Mouse (Mus musculus) Patski (cell line): ENCODE results near the gene Bcl11b. TPM values are rescaled to one million over a fixed set of nuclear protein-coding genes. Genes with fewer than 3 reads are reported as not detected.

Experiments used
- ATAC-seq: fragments of 100-300 bp; one replicate; pipeline ENCODE4 v1.8.0; 2021
- CTCF ChIA-PET: fragments of 350-600 bp; sonication (Branson Sonifier 250); formaldehyde crosslinking; loops from one replicate; lab custom pipeline; 2022; ENCODE audit warnings: inconsistent platforms; lab: Charles Lee
- POLR2A ChIA-PET: fragments of 350-600 bp; sonication (Branson Sonifier 250); formaldehyde crosslinking; loops from one replicate; lab custom pipeline; 2022; ENCODE audit warnings: antibody characterized with exemption, inconsistent platforms; lab: Charles Lee
- DNase-seq: peaks from one replicate; pipeline ENCODE4 v3.0.0-alpha.2; 2011; ENCODE audit warnings: low read depth, low spot score
- H3K27me3 ChIP-seq: fragments of 371-371 bp; one replicate; pipeline ENCODE4 v1.5.1; 2021
- CTCF ChIP-seq: fragments of 100-300 bp; IDR thresholded peaks from one replicate; pipeline ENCODE4 v1.5.1; 2021
- in situ Hi-C: fragments of 300-500 bp; cut with MboI; formaldehyde crosslinking; loops from 3 replicates; pipeline ENCODE4 v1.11.1; 2018; ENCODE audit warnings: low pct_unique_long_range_greater_than_20kb, mixed read lengths
- polyA plus RNA-seq: library from polyadenylated mRNA; unstranded; gene quantifications from one replicate; pipeline ENCODE4 v1.2.3, GENCODE M21; 2021

The Bcl11b gene
- polyA plus RNA-seq, 1 experiment from 2014 or later: 0.06 TPM

DNA sequence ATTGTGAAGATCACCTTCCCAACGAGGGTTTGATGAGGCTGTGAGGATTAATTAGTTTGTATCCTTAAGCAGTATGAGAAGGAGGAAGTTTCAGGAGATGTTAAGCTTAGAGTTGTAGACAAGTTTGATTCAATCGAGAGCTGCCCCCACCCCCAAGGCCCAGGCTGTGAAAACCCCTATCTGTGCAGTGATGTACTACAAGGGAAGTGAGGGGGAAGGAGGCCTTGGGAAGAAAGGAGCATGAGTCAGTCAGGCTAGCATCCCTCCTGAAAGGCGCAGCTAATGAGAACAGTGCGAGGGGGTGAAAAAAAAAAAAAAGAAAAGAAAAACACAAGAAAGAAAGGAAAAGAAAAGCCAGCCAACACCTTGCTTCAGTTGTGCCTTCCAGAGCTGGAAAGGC, 5.8 kb upstream of the Bcl11b start:
- ATAC-seq (no peak), DNase-seq (no peak)
- TF ChIP-seq CTCF: no peak
- ChIA-PET POLR2A (interaction anchor here (0.6 kb wide), 1 partner anchor 920 kb away, joined by 3 read pairs; no protein-coding TSS in a partner anchor), CTCF (no interaction called here)
- in situ Hi-C loops: no loop called here
- H3K27me3 ChIP-seq: peaks cover 28% of the 10 kb centered on the region

DNA sequence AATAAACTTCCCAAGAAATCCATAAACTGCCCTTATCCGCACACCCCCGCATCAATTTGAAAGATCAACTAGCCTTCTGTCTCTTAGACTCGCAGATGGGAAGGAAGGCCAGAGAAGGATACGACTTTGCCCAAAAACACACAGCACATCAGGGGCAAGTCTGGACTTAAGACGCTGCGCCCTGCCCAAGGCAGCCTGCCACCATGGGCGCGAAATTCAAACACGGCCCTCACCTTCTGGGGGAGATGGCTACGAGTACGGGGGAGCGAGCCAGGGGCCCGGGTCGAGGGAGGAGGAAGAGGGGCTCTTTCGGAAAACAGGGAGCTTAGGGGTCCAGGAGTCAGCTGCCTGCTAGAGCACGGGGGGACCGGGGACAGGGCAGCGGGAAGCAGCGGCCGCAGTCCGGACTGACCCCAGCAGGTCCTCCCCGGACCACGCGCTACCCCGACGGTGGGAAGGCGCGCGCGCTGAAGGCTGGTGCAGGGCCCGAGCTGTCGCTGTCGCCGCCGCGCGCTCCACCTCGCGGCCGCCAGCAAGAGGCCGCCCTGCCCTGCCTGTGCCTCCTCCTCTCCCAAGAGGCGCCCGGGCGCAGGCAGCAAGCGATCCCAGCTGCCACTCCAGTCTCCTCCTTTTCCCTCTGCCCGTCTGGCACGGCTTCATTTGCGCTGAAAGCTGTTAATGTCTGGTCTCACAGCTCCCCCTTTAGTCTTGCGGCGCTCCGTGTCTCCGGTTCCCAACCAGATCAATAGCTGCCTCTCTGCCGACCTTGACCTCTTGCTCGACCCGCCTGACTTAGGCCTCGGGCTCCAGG, 2.6 kb upstream of the Bcl11b start:
- H3K27me3 ChIP-seq: peaks cover 47% of the 10 kb centered on the region
- in situ Hi-C loops: no loop called here
- no peak for TF ChIP-seq CTCF
- DNase-seq (no peak), ATAC-seq (no peak)
- ChIA-PET POLR2A (no interaction called here), CTCF (no interaction called here)

DNA sequence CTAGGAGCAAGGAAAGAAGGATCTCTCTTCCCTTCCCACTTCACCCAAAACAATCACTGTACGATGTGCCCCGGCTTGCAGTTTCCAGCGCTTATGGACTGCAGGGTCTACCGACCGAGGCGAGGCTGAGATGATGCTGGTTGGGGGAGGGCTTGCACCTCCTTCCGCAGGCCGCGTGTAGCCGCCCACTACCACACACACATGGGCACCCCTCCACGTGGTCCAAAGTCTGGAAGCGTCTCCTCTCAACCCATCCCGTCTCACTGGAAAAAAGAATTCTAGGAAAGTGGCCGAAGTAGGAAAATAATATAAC, 2.0 kb upstream of the Bcl11b start:
- in situ Hi-C loops: no loop called here
- DNase-seq (no peak), ATAC-seq (no peak)
- CTCF ChIA-PET: no interaction called here
- H3K27me3 ChIP-seq: peaks cover 48% of the 10 kb centered on the region
- TF ChIP-seq CTCF: no peak
- POLR2A ChIA-PET: no interaction called here

DNA sequence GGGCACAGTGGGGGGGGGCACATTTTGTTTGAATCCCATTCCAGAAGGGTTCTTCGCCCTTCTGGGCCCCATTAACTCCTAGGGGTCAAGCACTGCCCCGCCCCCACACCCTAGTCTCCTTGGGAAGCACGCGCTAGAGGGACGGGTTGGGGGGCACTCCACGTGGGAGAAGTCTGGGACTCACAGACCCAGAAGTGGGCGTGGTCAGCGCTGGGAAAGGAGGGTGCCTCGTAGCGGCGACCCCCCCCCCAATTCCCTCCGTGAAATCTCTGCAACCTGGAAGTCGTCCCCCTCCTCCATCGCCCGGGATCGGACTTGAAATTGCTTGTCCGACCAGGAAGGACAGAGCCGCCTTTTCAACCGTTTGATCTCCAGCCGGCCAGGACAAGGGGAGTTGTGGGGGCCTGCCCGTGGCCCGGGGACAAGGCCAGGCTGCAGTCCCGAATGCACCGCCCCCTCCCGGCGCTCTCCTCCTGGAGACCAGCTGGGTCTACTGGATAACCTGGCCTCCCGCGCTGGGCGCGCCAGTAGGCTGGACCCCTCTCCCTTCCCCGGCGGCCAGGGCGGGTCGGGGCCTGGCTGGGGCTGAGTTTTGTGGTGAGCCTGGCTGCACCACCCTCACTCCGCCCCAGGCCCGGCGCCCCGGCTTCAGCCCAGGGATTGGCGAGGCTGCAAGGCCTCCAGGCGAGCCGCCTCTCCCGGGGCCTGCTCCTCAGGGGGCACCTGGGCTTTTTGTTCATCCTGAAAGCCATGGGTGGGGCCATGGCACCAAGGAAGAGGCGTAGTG, 1.5 kb upstream of the Bcl11b start:
- DNase-seq: no peak
- no peak for ATAC-seq
- CTCF ChIA-PET: no interaction called here
- TF ChIP-seq CTCF: no peak
- H3K27me3 ChIP-seq: peaks cover 50% of the 10 kb centered on the region
- in situ Hi-C loops: no loop called here
- POLR2A ChIA-PET: no interaction called here

DNA sequence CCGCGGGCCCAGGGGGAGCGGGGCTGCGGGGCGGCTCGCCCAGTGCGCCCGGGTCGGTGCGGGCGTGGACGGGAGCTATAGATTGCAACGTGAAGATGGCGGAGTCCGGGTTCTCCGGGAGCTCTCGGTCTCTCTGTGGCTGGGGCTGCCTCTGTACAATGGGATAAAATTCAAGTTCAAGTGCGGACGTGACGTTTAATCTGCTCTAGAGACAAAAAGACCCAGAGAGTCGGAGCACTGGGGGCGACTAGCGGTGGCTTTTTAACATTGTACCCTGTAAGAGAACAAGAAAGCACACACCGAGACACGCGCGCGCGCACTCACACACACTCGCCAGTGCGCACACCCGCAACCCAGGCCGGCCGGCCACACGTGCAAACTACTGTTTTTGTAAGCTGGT, 526 bp upstream of the Bcl11b start:
- H3K27me3 ChIP-seq: peaks cover 53% of the 10 kb centered on the region
- in situ Hi-C loops: no loop called here
- POLR2A ChIA-PET: no interaction called here
- TF ChIP-seq CTCF: no peak
- CTCF ChIA-PET: no interaction called here
- DNase-seq: peak; percentile 4
- peak; percentile 38 for ATAC-seq

DNA sequence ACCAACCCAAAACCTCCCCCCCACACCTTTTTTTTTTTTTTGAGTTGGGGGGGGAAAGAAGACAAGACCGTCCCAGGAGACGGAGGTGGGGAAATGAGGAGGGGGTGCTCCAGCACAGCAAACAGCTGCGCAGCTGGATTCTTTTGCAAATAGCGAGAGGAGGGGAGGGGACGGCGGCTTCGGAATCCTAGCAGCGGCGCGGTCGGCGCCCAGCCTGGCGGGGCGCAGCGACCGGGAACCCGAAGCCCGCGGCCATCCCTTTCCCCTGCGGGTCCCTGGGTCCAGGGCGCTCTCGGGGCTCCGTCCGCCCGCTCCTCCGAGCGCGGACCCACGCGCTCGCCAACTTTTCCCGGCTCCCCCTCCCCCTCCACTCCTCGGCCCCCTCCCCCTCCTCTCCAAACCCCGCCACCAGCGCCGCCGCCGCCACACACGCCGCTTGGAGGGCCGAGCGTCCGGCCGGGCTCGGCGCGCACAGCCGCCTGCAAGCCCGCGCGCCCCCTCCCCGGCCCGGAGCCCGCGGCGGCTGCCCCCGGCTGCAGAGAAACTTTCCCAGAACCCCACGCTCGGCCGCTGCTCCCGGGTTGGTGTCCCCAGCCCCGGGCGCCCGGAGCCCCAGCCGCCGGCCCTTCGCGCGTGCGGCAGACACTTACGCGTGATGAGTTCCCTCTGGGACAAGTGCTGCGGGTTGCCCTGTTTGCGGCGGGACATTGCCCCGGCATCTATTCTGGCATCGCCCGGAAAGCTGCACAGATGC, 789 bp downstream of the Bcl11b start:
- ATAC-seq (no peak), DNase-seq (no peak)
- in situ Hi-C loops: no loop called here
- POLR2A ChIA-PET: interaction anchor here (0.6 kb wide), 1 partner anchor 1301 kb away, joined by 3 read pairs; no protein-coding TSS in a partner anchor
- H3K27me3 ChIP-seq: peaks cover 64% of the 10 kb centered on the region
- no peak for TF ChIP-seq CTCF
- CTCF ChIA-PET: no interaction called here

DNA sequence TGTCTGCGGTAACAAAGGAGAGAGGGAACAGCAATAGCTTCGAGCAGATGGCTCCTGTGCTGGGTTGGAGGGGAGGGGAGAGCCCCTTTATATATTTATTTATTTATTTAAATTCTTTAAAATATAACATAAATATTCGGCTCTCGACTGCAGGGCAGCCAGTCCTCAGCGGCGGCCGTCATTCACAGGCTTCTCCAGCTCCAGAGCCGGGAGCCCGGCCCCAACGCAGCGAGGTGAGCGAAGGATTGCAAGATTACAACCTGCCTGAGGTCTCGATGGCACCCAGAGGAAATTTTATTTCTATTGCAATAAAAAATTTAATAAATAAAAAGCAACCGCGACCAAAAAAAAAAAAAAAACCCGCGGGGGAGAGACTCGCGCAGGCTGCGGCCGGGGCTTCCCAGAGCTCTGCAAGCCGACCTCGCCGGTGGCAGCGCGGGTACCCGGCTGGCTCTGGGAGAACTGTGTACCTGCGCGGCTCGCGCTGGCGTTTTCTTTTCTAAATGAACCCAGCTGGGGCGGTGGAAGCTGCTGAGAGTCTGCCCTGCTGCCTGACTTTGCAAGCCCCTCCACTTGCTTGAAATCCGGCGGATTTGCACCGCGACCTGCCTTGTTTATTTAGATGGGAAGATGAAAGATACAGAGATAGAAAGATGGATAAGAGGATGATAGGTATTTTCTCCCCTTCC, 1.6 kb downstream of the Bcl11b start:
- POLR2A ChIA-PET: interaction anchor here (0.6 kb wide), 1 partner anchor 1300 kb away, joined by 3 read pairs; no protein-coding TSS in a partner anchor
- no peak for TF ChIP-seq CTCF
- ATAC-seq (no peak), DNase-seq (no peak)
- CTCF ChIA-PET: no interaction called here
- peaks cover 64% of the 10 kb centered on the region for H3K27me3 ChIP-seq
- in situ Hi-C loops: no loop called here

DNA sequence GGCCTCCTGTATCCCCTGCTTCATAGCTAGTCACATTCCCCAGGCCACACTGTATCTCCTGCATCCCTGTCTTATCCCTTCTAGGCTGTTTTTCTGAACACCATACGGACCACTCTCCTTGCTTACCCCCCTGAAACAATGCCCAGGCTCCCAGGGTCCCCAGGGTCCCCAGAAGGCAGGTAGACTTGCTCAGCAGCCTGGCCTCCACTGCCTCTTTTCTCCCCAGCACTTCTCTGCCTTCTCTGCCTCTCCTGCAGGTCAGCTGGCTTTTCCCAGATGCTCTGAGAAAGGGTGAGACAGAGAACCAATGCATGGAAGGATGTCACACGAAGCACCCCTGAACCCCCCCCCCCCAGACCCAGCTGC, 2.7 kb downstream of the Bcl11b start:
- no peak for ATAC-seq
- ChIA-PET CTCF (no interaction called here), POLR2A (no interaction called here)
- DNase-seq: no peak
- peaks cover 66% of the 10 kb centered on the region for H3K27me3 ChIP-seq
- in situ Hi-C loops: no loop called here
- no peak for TF ChIP-seq CTCF

DNA sequence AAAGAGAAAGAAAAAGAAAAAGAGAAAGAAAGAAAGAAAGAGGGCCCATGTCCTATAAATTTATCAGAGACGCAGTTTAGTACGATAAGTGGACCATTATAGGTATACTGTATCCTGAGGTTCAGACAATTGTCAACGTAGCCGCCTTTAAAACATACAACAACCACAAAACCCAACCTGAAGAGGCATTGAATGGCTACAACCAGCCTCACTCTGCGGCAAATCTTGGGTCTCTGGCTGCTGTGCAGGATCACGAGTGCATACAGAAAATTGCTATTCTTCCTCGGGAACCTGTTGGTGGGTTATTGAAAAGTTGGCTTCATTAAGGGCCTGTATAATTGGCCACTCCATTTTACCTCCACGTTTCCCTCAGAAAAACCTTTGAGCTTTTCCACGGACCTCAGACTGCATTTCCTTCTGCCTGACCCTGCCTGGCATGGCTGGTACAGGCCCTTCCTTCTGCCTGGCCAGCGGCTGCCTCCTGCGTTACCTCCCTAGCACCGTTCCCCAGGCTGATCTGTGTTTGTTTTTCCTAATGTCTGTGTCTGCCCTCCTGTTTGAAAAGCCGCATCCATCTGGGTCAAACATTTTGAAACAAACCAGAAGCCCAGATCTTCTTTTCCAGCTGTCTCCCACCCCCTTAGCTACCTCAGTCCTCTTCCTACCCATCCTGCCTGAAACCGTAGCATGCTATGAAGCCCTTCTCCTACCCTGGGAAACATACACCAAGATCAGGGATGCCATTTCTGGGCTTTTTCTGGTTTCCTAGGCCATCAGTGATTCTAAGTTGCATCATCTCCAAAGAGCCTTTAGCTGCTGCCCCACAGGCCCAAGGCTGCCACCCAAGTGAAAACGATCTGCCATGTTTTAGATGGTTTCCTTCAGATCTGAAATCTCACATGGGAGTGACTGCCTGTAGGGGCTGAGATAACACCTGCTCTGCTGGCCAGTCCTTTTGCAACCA, 3.4 kb downstream of the Bcl11b start:
- no peak for TF ChIP-seq CTCF
- in situ Hi-C loops: loop anchor here (10.0 kb wide), 1 partner anchor 195 kb away; no protein-coding TSS in a partner anchor
- ATAC-seq (no peak), DNase-seq (no peak)
- POLR2A ChIA-PET: no interaction called here
- H3K27me3 ChIP-seq: peaks cover 64% of the 10 kb centered on the region
- CTCF ChIA-PET: interaction anchor here (1.1 kb wide), 1 partner anchor 14 kb away, joined by 3 read pairs; no protein-coding TSS in a partner anchor
